Mouse (Mus musculus): ENCODE data around the gene Tmtc1. TPM values are rescaled to one million over a fixed set of nuclear protein-coding genes. Genes with fewer than 3 reads are reported as not detected.

Gene Tmtc1
- total and polyA plus RNA-seq, 2 experiments from 2014 or later = 2.4 to 45.4 TPM

GRCm38 (mm10) chr6:148446113-148446512, 1.9 kb upstream of the Tmtc1 start:
- no peaks in the 10 kb centered on the region for H3K9me3 ChIP-seq (ENCODE audit: low read length)
- no peak overlapping the region for H3K27ac ChIP-seq
- DNase-seq (ENCODE audit: low spot score) = no peak
- no peak overlapping the region for H3K4me2 ChIP-seq (ENCODE audit: low read depth, low read length)
- H3K36me3 ChIP-seq (ENCODE audit: insufficient read depth, low read length) = no peaks in the 10 kb centered on the region
- no peak for TF ChIP-seq CTCF (IDR thresholded peaks at IDR 0.05; ENCODE audit: low read depth)
- no peak overlapping the region for H3K4me3 ChIP-seq (ENCODE audit: low read length)
- no peak overlapping the region for H3K9ac ChIP-seq (replicated peaks; ENCODE audit: low read length)
- ATAC-seq = no peak
- peaks cover 14% of the 10 kb centered on the region for H3K4me1 ChIP-seq (ENCODE audit: insufficient read depth, low read length)
- H3K27me3 ChIP-seq (ENCODE audit: insufficient read depth, low read length) = no peaks in the 10 kb centered on the region
- 63% methylated on average over 3 of the region's 3 CpGs for WGBS

DNA sequence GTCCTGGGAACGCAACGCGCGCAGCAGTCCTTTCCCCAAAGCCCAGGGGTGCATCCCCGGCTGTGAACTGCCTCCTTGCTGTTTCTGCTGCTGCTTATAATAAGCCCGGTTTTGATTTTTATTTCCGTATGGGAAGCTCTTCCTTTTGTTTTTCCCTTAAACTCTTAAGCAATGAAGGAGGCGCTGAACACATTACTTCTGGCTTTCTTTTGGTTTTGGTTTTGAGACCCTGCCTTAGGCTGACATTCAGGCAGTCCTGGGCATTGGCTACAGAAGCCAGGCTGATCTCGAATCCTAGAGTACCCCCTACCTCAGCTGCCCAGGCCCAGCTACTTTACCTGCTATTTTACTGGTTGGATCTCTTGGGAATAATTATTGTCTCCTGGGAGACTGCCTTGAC, 607 bp upstream of the Tmtc1 start:
- Histone ChIP-seq H3K4me2 (ENCODE audit: low read depth, low read length) (peak overlapping the region; percentile 93), H3K9ac (replicated peaks; ENCODE audit: low read length) (peak overlapping the region; percentile 74), H3K9me3 (ENCODE audit: low read length) (no peaks in the 10 kb centered on the region), H3K4me1 (ENCODE audit: insufficient read depth, low read length) (peaks cover 14% of the 10 kb centered on the region), H3K36me3 (ENCODE audit: insufficient read depth, low read length) (no peaks in the 10 kb centered on the region), H3K27ac (peak overlapping the region; percentile 74; the same call in 1 of the 2 replicates), H3K27me3 (ENCODE audit: insufficient read depth, low read length) (no peaks in the 10 kb centered on the region), H3K4me3 (ENCODE audit: low read length) (peak overlapping the region; percentile 78)
- TF ChIP-seq CTCF (IDR thresholded peaks at IDR 0.05; ENCODE audit: low read depth) = no peak
- DNase-seq (ENCODE audit: low spot score) (no peak), ATAC-seq (no peak)
- 2% methylated on average over 9 of the region's 9 CpGs for WGBS

GRCm38 (mm10) chr6:148443291-148443725, 881 bp downstream of the Tmtc1 start:
- Histone ChIP-seq H3K36me3 (ENCODE audit: insufficient read depth, low read length) (no peaks in the 10 kb centered on the region), H3K4me3 (ENCODE audit: low read length) (peak overlapping the region; percentile 78), H3K9me3 (ENCODE audit: low read length) (no peaks in the 10 kb centered on the region), H3K27ac (peak overlapping the region; percentile 74; the same call in 1 of the 2 replicates), H3K4me1 (ENCODE audit: insufficient read depth, low read length) (peaks cover 14% of the 10 kb centered on the region), H3K27me3 (ENCODE audit: insufficient read depth, low read length) (no peaks in the 10 kb centered on the region), H3K9ac (replicated peaks; ENCODE audit: low read length) (peak overlapping the region; percentile 74), H3K4me2 (ENCODE audit: low read depth, low read length) (peak overlapping the region; percentile 93)
- ATAC-seq (no peak), DNase-seq (ENCODE audit: low spot score) (no peak)
- 3% methylated on average over 15 of the region's 15 CpGs for WGBS
- no peak for TF ChIP-seq CTCF (IDR thresholded peaks at IDR 0.05; ENCODE audit: low read depth)

GRCm38 (mm10) chr6:148442671-148443290, 1.4 kb downstream of the Tmtc1 start:
- peak overlapping the region; percentile 74; the same call in 1 of the 2 replicates for H3K27ac ChIP-seq

GRCm38 (mm10) chr6:148441871-148442270, 2.3 kb downstream of the Tmtc1 start:
- Histone ChIP-seq H3K9me3 (ENCODE audit: low read length) (no peaks in the 10 kb centered on the region), H3K4me3 (ENCODE audit: low read length) (peak overlapping the region; percentile 78), H3K4me1 (ENCODE audit: insufficient read depth, low read length) (peaks cover 14% of the 10 kb centered on the region), H3K36me3 (ENCODE audit: insufficient read depth, low read length) (no peaks in the 10 kb centered on the region), H3K27ac (no peak overlapping the region), H3K9ac (replicated peaks; ENCODE audit: low read length) (no peak overlapping the region; the same call in 1 of the 2 replicates), H3K27me3 (ENCODE audit: insufficient read depth, low read length) (no peaks in the 10 kb centered on the region), H3K4me2 (ENCODE audit: low read depth, low read length) (peak overlapping the region; percentile 93)
- DNase-seq (ENCODE audit: low spot score) = peak; percentile 18
- TF ChIP-seq CTCF (IDR thresholded peaks at IDR 0.05; ENCODE audit: low read depth) = no peak
- ATAC-seq = no peak
- 14% methylated on average over 5 of the region's 5 CpGs for WGBS

More at GRCm38 (mm10) chr6:148442671-148443290, 1.4 kb downstream of the Tmtc1 start:
- ATAC-seq = peak; percentile 27
- peak overlapping the region; percentile 78 for H3K4me3 ChIP-seq (ENCODE audit: low read length)
- peaks cover 14% of the 10 kb centered on the region for H3K4me1 ChIP-seq (ENCODE audit: insufficient read depth, low read length)
- WGBS = under 1% methylated on average over 27 of the region's 27 CpGs
- TF ChIP-seq CTCF (IDR thresholded peaks at IDR 0.05; ENCODE audit: low read depth) = no peak
- peak overlapping the region; percentile 93 for H3K4me2 ChIP-seq (ENCODE audit: low read depth, low read length)
- no peaks in the 10 kb centered on the region for H3K36me3 ChIP-seq (ENCODE audit: insufficient read depth, low read length)
- peak; percentile 54 for DNase-seq (ENCODE audit: low spot score)
- H3K9me3 ChIP-seq (ENCODE audit: low read length) = no peaks in the 10 kb centered on the region
- H3K9ac ChIP-seq (replicated peaks; ENCODE audit: low read length) = peak overlapping the region; percentile 74
- no peaks in the 10 kb centered on the region for H3K27me3 ChIP-seq (ENCODE audit: insufficient read depth, low read length)

DNA sequence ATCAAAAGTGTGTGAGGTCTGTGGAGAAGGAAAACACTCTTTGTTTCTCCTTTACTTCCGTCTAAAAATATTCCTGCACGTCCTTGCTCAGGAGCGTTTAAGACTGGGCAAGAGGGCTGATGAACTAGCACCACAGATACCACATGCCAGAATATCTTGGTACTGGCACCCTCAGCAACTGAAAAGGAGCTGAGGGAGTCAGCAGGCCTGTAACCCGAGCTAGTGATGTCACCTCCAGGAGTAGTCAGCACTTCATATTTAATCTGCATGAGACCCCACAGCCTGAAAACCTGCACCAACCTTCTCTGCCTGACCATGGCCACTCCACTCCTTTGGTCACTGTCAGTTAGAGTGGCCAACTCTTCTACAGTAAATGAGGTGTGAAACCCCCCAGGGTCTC, 5.1 kb downstream of the Tmtc1 start:
- no peak for TF ChIP-seq CTCF (IDR thresholded peaks at IDR 0.05; ENCODE audit: low read depth)
- 72% methylated on average over 4 of the region's 4 CpGs for WGBS

GRCm38 (mm10) chr6:148437565-148437964, 6.6 kb downstream of the Tmtc1 start:
- ATAC-seq = no peak

More for the DNA sequence above, 5.1 kb downstream of the Tmtc1 start:
- no peak overlapping the region for H3K4me2 ChIP-seq (ENCODE audit: low read depth, low read length)
- no peaks in the 10 kb centered on the region for H3K36me3 ChIP-seq (ENCODE audit: insufficient read depth, low read length)
- DNase-seq (ENCODE audit: low spot score) (no peak), ATAC-seq (no peak)
- no peak overlapping the region for H3K4me3 ChIP-seq (ENCODE audit: low read length)
- no peak overlapping the region for H3K9ac ChIP-seq (replicated peaks; ENCODE audit: low read length)
- H3K27me3 ChIP-seq (ENCODE audit: insufficient read depth, low read length) = no peaks in the 10 kb centered on the region
- H3K4me1 ChIP-seq (ENCODE audit: insufficient read depth, low read length) = peaks cover 14% of the 10 kb centered on the region
- no peak overlapping the region for H3K27ac ChIP-seq
- no peaks in the 10 kb centered on the region for H3K9me3 ChIP-seq (ENCODE audit: low read length)

More at GRCm38 (mm10) chr6:148437565-148437964, 6.6 kb downstream of the Tmtc1 start:
- H3K4me2 ChIP-seq (ENCODE audit: low read depth, low read length) = no peak overlapping the region
- H3K9ac ChIP-seq (replicated peaks; ENCODE audit: low read length) = no peak overlapping the region
- H3K27ac ChIP-seq = no peak overlapping the region
- H3K4me1 ChIP-seq (ENCODE audit: insufficient read depth, low read length) = peaks cover 8% of the 10 kb centered on the region
- no peaks in the 10 kb centered on the region for H3K27me3 ChIP-seq (ENCODE audit: insufficient read depth, low read length)
- no peaks in the 10 kb centered on the region for H3K36me3 ChIP-seq (ENCODE audit: insufficient read depth, low read length)
- H3K9me3 ChIP-seq (ENCODE audit: low read length) = no peaks in the 10 kb centered on the region
- DNase-seq (ENCODE audit: low spot score) = no peak
- TF ChIP-seq CTCF (IDR thresholded peaks at IDR 0.05; ENCODE audit: low read depth) = no peak
- 80% methylated on average over 1 of the region's 1 CpGs for WGBS
- no peak overlapping the region for H3K4me3 ChIP-seq (ENCODE audit: low read length)
